Mouse (Mus musculus): ENCODE measurements around the gene Wdr18. TPM values are rescaled to one million over a fixed set of nuclear protein-coding genes. Genes with fewer than 3 reads are reported as not detected.

Wdr18 gene
- polyA plus RNA-seq, 1 experiment from 2014 or later = 115 TPM

- peaks cover 71% of the 10 kb centered on the region for H3K4me1 ChIP-seq
- no peaks in the 10 kb centered on the region for H3K9me3 ChIP-seq (replicated peaks)
- peak overlapping the region; percentile 99 for H3K27ac ChIP-seq
- 5% methylated on average over 35 of the region's 35 CpGs for WGBS
- peak overlapping the region; percentile 72 for H3K4me2 ChIP-seq
- H3K27me3 ChIP-seq = peaks cover 6% of the 10 kb centered on the region; the same call in 1 of the 2 replicates
- ATAC-seq (replicated peaks; ENCODE audit: low FRiP score) = no peak
- H3K9ac ChIP-seq = peak overlapping the region; percentile 79
- H3K36me3 ChIP-seq = peaks cover 5% of the 10 kb centered on the region; the same call in 1 of the 2 replicates
- peak overlapping the region; percentile 71 for H3K4me3 ChIP-seq (replicated peaks)
Observed at GRCm38 (mm10) chr10:79985334-79986231, 25.6 kb downstream of the Wdr18 start.

- H3K27ac ChIP-seq = peak overlapping the region; percentile 99
- H3K36me3 ChIP-seq = peaks cover 11% of the 10 kb centered on the region
- peaks cover 6% of the 10 kb centered on the region; the same call in 1 of the 2 replicates for H3K27me3 ChIP-seq
- no peak overlapping the region; the same call in 1 of the 2 replicates for H3K9ac ChIP-seq
- peaks cover 2% of the 10 kb centered on the region; the same call in 1 of the 2 replicates for H3K9me3 ChIP-seq (replicated peaks)
- peak overlapping the region; percentile 79 for H3K4me2 ChIP-seq
- WGBS = 34% methylated on average over 6 of the region's 6 CpGs
- peaks cover 76% of the 10 kb centered on the region for H3K4me1 ChIP-seq
- H3K4me3 ChIP-seq (replicated peaks) = peak overlapping the region; percentile 71
- ATAC-seq (replicated peaks; ENCODE audit: low FRiP score) = no peak
Observed at GRCm38 (mm10) chr10:79986232-79986878, 26.4 kb downstream of the Wdr18 start.

- H3K4me1 ChIP-seq = peaks cover 71% of the 10 kb centered on the region
- peaks cover 6% of the 10 kb centered on the region; the same call in 1 of the 2 replicates for H3K27me3 ChIP-seq
- peak overlapping the region; percentile 99 for H3K27ac ChIP-seq
- H3K4me3 ChIP-seq (replicated peaks) = peak overlapping the region; percentile 71
- H3K4me2 ChIP-seq = peak overlapping the region; percentile 79
- H3K9me3 ChIP-seq (replicated peaks) = peaks cover 7% of the 10 kb centered on the region; the same call in 1 of the 2 replicates
- no peak for ATAC-seq (replicated peaks; ENCODE audit: low FRiP score)
- WGBS = 4% methylated on average over 11 of the region's 11 CpGs
- H3K36me3 ChIP-seq = peaks cover 13% of the 10 kb centered on the region
- no peak overlapping the region; the same call in 1 of the 2 replicates for H3K9ac ChIP-seq
Observed at GRCm38 (mm10) chr10:79986963-79987362, 27.0 kb downstream of the Wdr18 start.

- Histone ChIP-seq H3K36me3 (peaks cover 23% of the 10 kb centered on the region), H3K4me3 (replicated peaks) (peak overlapping the region; percentile 71), H3K4me1 (peaks cover 63% of the 10 kb centered on the region), H3K27ac (peak overlapping the region; percentile 99), H3K9me3 (replicated peaks) (peaks cover 7% of the 10 kb centered on the region; the same call in 1 of the 2 replicates), H3K9ac (peak overlapping the region; percentile 79), H3K27me3 (peaks cover 6% of the 10 kb centered on the region; the same call in 1 of the 2 replicates), H3K4me2 (peak overlapping the region; percentile 79)
- no peak for ATAC-seq (replicated peaks; ENCODE audit: low FRiP score)
- WGBS = 12% methylated on average over 27 of the region's 27 CpGs
Observed at GRCm38 (mm10) chr10:79987771-79988505, 28.0 kb downstream of the Wdr18 start.

GRCm38 (mm10) chr10:79988506-79989271 lies 28.7 kb downstream of the Wdr18 start, which contains the start of gene Cnn2:
Gene Cnn2, plus strand, starts transcription at chr10:79988584.
- Histone ChIP-seq H3K9me3 (replicated peaks) (peaks cover 7% of the 10 kb centered on the region; the same call in 1 of the 2 replicates), H3K9ac (peak within 1 kb of the TSS; percentile 79), H3K4me1 (peaks cover 57% of the 10 kb centered on the region), H3K4me3 (replicated peaks) (peak within 1 kb of the TSS; percentile 71), H3K27me3 (peaks cover 6% of the 10 kb centered on the region; the same call in 1 of the 2 replicates), H3K4me2 (peak within 1 kb of the TSS; percentile 79), H3K27ac (peak within 1 kb of the TSS; percentile 99), H3K36me3 (peaks cover 30% of the 10 kb centered on the region)
- WGBS = under 1% methylated on average over 59 of the region's 59 CpGs
- peak; percentile 3; the same call in 1 of the 2 replicates for ATAC-seq (replicated peaks; ENCODE audit: low FRiP score)

GRCm38 (mm10) chr10:79989272-79989786 lies 29.4 kb downstream of the Wdr18 start:
- peaks cover 7% of the 10 kb centered on the region; the same call in 1 of the 2 replicates for H3K9me3 ChIP-seq (replicated peaks)
- H3K4me1 ChIP-seq = peaks cover 57% of the 10 kb centered on the region
- peak overlapping the region; percentile 71 for H3K4me3 ChIP-seq (replicated peaks)
- 29% methylated on average over 8 of the region's 8 CpGs for WGBS
- H3K27me3 ChIP-seq = peaks cover 6% of the 10 kb centered on the region; the same call in 1 of the 2 replicates
- H3K9ac ChIP-seq = peak overlapping the region; percentile 79
- peak overlapping the region; percentile 99 for H3K27ac ChIP-seq
- ATAC-seq (replicated peaks; ENCODE audit: low FRiP score) = no peak
- peaks cover 35% of the 10 kb centered on the region for H3K36me3 ChIP-seq
- peak overlapping the region; percentile 79 for H3K4me2 ChIP-seq

GRCm38 (mm10) chr10:79989870-79990269 lies 29.9 kb downstream of the Wdr18 start:
- WGBS = 8% methylated on average over 11 of the region's 15 CpGs
- Histone ChIP-seq H3K9me3 (replicated peaks) (peaks cover 7% of the 10 kb centered on the region; the same call in 1 of the 2 replicates), H3K4me1 (peaks cover 57% of the 10 kb centered on the region), H3K9ac (peak overlapping the region; percentile 79), H3K4me2 (peak overlapping the region; percentile 79), H3K27me3 (peaks cover 6% of the 10 kb centered on the region; the same call in 1 of the 2 replicates), H3K4me3 (replicated peaks) (peak overlapping the region; percentile 71), H3K36me3 (peaks cover 41% of the 10 kb centered on the region), H3K27ac (peak overlapping the region; percentile 99; the same call in 1 of the 2 replicates)
- ATAC-seq (replicated peaks; ENCODE audit: low FRiP score) = no peak

GRCm38 (mm10) chr10:79991099-79991498 lies 31.1 kb downstream of the Wdr18 start:
- H3K4me2 ChIP-seq = peak overlapping the region; percentile 79
- H3K27me3 ChIP-seq = peaks cover 6% of the 10 kb centered on the region; the same call in 1 of the 2 replicates
- no peak overlapping the region for H3K27ac ChIP-seq
- H3K4me3 ChIP-seq (replicated peaks) = peak overlapping the region; percentile 14; the same call in 1 of the 2 replicates
- WGBS = 59% methylated on average over 12 of the region's 12 CpGs
- peaks cover 46% of the 10 kb centered on the region for H3K36me3 ChIP-seq
- H3K4me1 ChIP-seq = peaks cover 53% of the 10 kb centered on the region
- H3K9ac ChIP-seq = no peak overlapping the region
- no peak for ATAC-seq (replicated peaks; ENCODE audit: low FRiP score)
- H3K9me3 ChIP-seq (replicated peaks) = peaks cover 7% of the 10 kb centered on the region; the same call in 1 of the 2 replicates

GRCm38 (mm10) chr10:79991548-79991947 lies 31.6 kb downstream of the Wdr18 start:
- Histone ChIP-seq H3K27me3 (peaks cover 6% of the 10 kb centered on the region; the same call in 1 of the 2 replicates), H3K36me3 (peaks cover 46% of the 10 kb centered on the region), H3K27ac (no peak overlapping the region), H3K9me3 (replicated peaks) (peaks cover 7% of the 10 kb centered on the region; the same call in 1 of the 2 replicates), H3K4me2 (peak overlapping the region; percentile 79), H3K4me3 (replicated peaks) (no peak overlapping the region), H3K9ac (no peak overlapping the region), H3K4me1 (peaks cover 51% of the 10 kb centered on the region)
- no peak for ATAC-seq (replicated peaks; ENCODE audit: low FRiP score)
- WGBS = 90% methylated on average over 6 of the region's 6 CpGs

- Histone ChIP-seq H3K27ac (peak overlapping the region; percentile 5; the same call in 1 of the 2 replicates), H3K9ac (no peak overlapping the region), H3K27me3 (no peaks in the 10 kb centered on the region), H3K4me1 (peaks cover 43% of the 10 kb centered on the region), H3K4me2 (no peak overlapping the region), H3K36me3 (peaks cover 46% of the 10 kb centered on the region), H3K4me3 (replicated peaks) (no peak overlapping the region), H3K9me3 (replicated peaks) (peaks cover 7% of the 10 kb centered on the region; the same call in 1 of the 2 replicates)
- ATAC-seq (replicated peaks; ENCODE audit: low FRiP score) = no peak
- 86% methylated on average over 16 of the region's 16 CpGs for WGBS
Observed at GRCm38 (mm10) chr10:79994397-79995115, 34.6 kb downstream of the Wdr18 start.

All from kidney, embryonic 15.5 days (tissue).